8 mouse cellular contexts compared by ENCODE assay signal in the genomic region with DNA sequence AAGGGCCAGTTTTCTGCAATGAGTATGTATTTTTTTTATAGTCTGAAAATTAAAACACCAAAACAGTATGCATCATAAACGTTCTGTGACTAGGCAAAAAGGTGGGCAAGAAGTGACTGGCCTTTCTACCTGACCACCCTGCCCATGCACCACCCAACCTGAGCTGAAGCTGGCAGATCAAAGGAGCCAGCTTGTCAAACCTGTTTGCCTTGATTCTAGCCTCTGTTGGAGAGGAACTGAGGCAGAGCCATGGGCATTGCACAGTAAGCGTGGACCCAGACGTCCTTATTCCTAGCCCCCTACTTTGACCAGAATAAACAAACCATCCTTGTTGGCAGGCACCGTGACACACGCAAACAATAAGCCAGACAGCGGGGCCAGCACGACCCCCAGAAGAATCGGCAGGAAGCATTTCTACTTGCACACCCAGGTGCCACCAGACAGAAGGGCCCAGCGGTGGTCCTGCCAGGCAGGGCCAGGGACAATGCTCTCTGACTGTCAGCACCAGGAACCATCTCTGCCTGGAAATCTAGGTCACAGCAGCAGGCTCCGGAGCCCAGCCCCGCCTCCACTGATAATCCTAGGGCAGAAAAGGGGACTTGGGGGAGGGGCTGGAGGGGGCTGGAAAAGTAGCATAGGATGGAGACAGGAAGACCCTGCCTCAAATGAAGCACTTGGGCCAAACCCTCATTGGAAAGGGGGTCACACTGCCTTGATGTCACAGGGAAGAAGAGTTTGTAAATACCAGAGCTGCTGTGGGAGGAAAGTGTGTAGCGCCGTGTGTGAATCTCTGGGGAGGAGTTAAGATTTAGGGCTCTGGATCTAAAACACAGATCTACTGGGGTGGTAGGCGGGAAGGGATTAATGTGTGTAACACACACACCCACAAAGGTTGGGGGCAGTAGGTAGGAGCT. TPM values are rescaled to one million over a fixed set of nuclear protein-coding genes. Genes with fewer than 3 reads are reported as not detected.
DNase-seq lines count a peak whose midpoint lies in the region; ATAC-seq and TF ChIP-seq lines count a peak whose summit lies in the region.

No protein-coding gene starts in this region.

- H3K9ac ChIP-seq in forebrain, postnatal 0 days, result peak overlapping the region; percentile 48
- peak overlapping the region; percentile 65 for H3K9ac ChIP-seq in midbrain, embryonic 11.5 days (ENCODE audit: low read length)

- DNase-seq in left cerebral cortex, postnatal 4 days, result peak; percentile 74
- no peak for DNase-seq in left cerebral cortex, postnatal 14 days (ENCODE audit: low spot score in 2 of 2)
- peak; percentile 86 to 90 for DNase-seq in cerebellum, postnatal 10 days
- DNase-seq in forebrain, postnatal 0 days, result peak; percentile 35
- peak; percentile 95 for DNase-seq in midbrain, embryonic 11.5 days (ENCODE audit: low spot score, missing footprints)
- no peak for DNase-seq in thymus, adult 18-20 months
- DNase-seq in gastrocnemius, postnatal 4 days (ENCODE audit: low spot score in 2 of 2), result no peak
- DNase-seq in c-Kit-positive CD71-positive TER-119-positive erythroid progenitor cells, embryonic 14.5 days (ENCODE audit: low spot score), result no peak

- peak overlapping the region; percentile 97 for H3K27ac ChIP-seq in forebrain, postnatal 0 days (ENCODE audit: low read depth, low read length)
- peak overlapping the region; percentile 97 for H3K27ac ChIP-seq in midbrain, embryonic 11.5 days (ENCODE audit: low read depth, low read length)

- ATAC-seq in forebrain, postnatal 0 days, result no peak
- peak; percentile 28 for ATAC-seq in midbrain, embryonic 11.5 days (ENCODE audit: low FRiP score)

- peak overlapping the region; percentile 91 for H3K4me2 ChIP-seq in forebrain, postnatal 0 days (ENCODE audit: low read depth)
- H3K4me2 ChIP-seq in midbrain, embryonic 11.5 days, result peak overlapping the region; percentile 95

- peaks cover 53% of the 10 kb centered on the region for H3K4me1 ChIP-seq in forebrain, postnatal 0 days (ENCODE audit: insufficient read depth)
- peaks cover 65% of the 10 kb centered on the region for H3K4me1 ChIP-seq in midbrain, embryonic 11.5 days (ENCODE audit: control insufficient read depth, insufficient read depth, low read length)

- no peaks in the 10 kb centered on the region for H3K9me3 ChIP-seq in forebrain, postnatal 0 days (ENCODE audit: low read length)
- no peaks in the 10 kb centered on the region for H3K9me3 ChIP-seq in midbrain, embryonic 11.5 days (ENCODE audit: control insufficient read depth, low read length)

- intact Hi-C loops in left cerebral cortex, postnatal 4 days (cut with DNase I), result no loop called here
- intact Hi-C loops in left cerebral cortex, postnatal 14 days (cut with DNase I), result no loop called here

- peaks cover 30% of the 10 kb centered on the region for H3K36me3 ChIP-seq in forebrain, postnatal 0 days (ENCODE audit: insufficient read depth)
- H3K36me3 ChIP-seq in midbrain, embryonic 11.5 days (ENCODE audit: control insufficient read depth, insufficient read depth, low read length), result peaks cover 20% of the 10 kb centered on the region

- H3K4me3 ChIP-seq in forebrain, postnatal 0 days (ENCODE audit: low read depth, low read length), result peak overlapping the region; percentile 5; the same call in 1 of the 2 replicates
- peak overlapping the region; percentile 27 for H3K4me3 ChIP-seq in midbrain, embryonic 11.5 days (ENCODE audit: low read depth, low read length)

- no peak for TF ChIP-seq CTCF in forebrain, postnatal 0 days (IDR thresholded peaks at IDR 0.05; ENCODE audit: low read depth)

- 5% methylated on average over 14 of the region's 14 CpGs for WGBS in forebrain, postnatal 0 days
- WGBS in midbrain, embryonic 11.5 days, result 6% methylated on average over 14 of the region's 14 CpGs

- H3K27me3 ChIP-seq in forebrain, postnatal 0 days (ENCODE audit: insufficient read depth, low read length), result no peaks in the 10 kb centered on the region
- no peaks in the 10 kb centered on the region for H3K27me3 ChIP-seq in midbrain, embryonic 11.5 days (ENCODE audit: control insufficient read depth, insufficient read depth, low read length)

RNA-seq across cellular contexts. Expression of a gene that starts 4.4 kb away (rescaled TPM):
- 100 to 1,000 TPM; 314 to 321 TPM for total RNA-seq in left cerebral cortex, postnatal 4 days (2021)
- total RNA-seq in left cerebral cortex, postnatal 14 days (2021), result 100 to 1,000 TPM; 377 to 379 TPM
- 265 and 281 TPM in 2 replicates for total RNA-seq in forebrain, postnatal 0 days (2014; rRNA removed)
- 412 and 475 TPM in 2 replicates for polyA plus RNA-seq in forebrain, postnatal 0 days (2015; fragmentation: Nextera tagmentation; extraction: Ambion mirVana)
- polyA plus RNA-seq in midbrain, embryonic 11.5 days (2014; fragmentation: Nextera tagmentation; extraction: Ambion mirVana), result 332 and 337 TPM in 2 replicates
- 100 to 1,000 TPM; 113 TPM for total RNA-seq in gastrocnemius, postnatal 4 days (2021)

RNA-seq across cellular contexts. Expression of a gene that starts 17.4 kb away (rescaled TPM):
- total RNA-seq in left cerebral cortex, postnatal 4 days (2021), result under 1 TPM; 0.62 to 0.82 TPM
- total RNA-seq in left cerebral cortex, postnatal 14 days (2021), result under 1 TPM in 1 of 2 experiments, not detected in 1; 0.55 TPM
- 0.76 and 2.2 TPM in 2 replicates for total RNA-seq in forebrain, postnatal 0 days (2014; rRNA removed)
- polyA plus RNA-seq in forebrain, postnatal 0 days (2015; fragmentation: Nextera tagmentation; extraction: Ambion mirVana), result 3.3 and 3.5 TPM in 2 replicates
- polyA plus RNA-seq in midbrain, embryonic 11.5 days (2014; fragmentation: Nextera tagmentation; extraction: Ambion mirVana), result 1.4 and 2.1 TPM in 2 replicates
- total RNA-seq in gastrocnemius, postnatal 4 days (2021), result 1,000 to 10,000 TPM; 2,015 to 2,024 TPM

RNA-seq across cellular contexts. Expression of a gene that starts 54.3 kb away (rescaled TPM):
- total RNA-seq in left cerebral cortex, postnatal 4 days (2021), result 10 to 100 TPM; 71.9 to 75.8 TPM
- 100 to 1,000 TPM; 101 to 109 TPM for total RNA-seq in left cerebral cortex, postnatal 14 days (2021)
- 66.8 and 76.8 TPM in 2 replicates for total RNA-seq in forebrain, postnatal 0 days (2014; rRNA removed)
- 49.4 and 62.7 TPM in 2 replicates for polyA plus RNA-seq in forebrain, postnatal 0 days (2015; fragmentation: Nextera tagmentation; extraction: Ambion mirVana)
- 93.9 and 100.0 TPM in 2 replicates for polyA plus RNA-seq in midbrain, embryonic 11.5 days (2014; fragmentation: Nextera tagmentation; extraction: Ambion mirVana)
- total RNA-seq in gastrocnemius, postnatal 4 days (2021), result 100 to 1,000 TPM; 139 to 169 TPM

RNA-seq across cellular contexts. Expression of a gene that starts 56.0 kb away (rescaled TPM):
- total RNA-seq in left cerebral cortex, postnatal 4 days (2021), result under 1 TPM in 1 of 2 experiments, not detected in 1; 0.58 TPM
- not detected for total RNA-seq in left cerebral cortex, postnatal 14 days (2021)
- not detected in 2 replicates for total RNA-seq in forebrain, postnatal 0 days (2014; rRNA removed)
- not detected in 2 replicates for polyA plus RNA-seq in forebrain, postnatal 0 days (2015; fragmentation: Nextera tagmentation; extraction: Ambion mirVana)
- not detected in 2 replicates for polyA plus RNA-seq in midbrain, embryonic 11.5 days (2014; fragmentation: Nextera tagmentation; extraction: Ambion mirVana)
- total RNA-seq in gastrocnemius, postnatal 4 days (2021), result under 1 TPM; 0.17 to 0.18 TPM

RNA-seq across cellular contexts. Expression of a gene that starts 59.2 kb away (rescaled TPM):
- total RNA-seq in left cerebral cortex, postnatal 4 days (2021), result 100 to 1,000 TPM; 157 to 165 TPM
- 100 to 1,000 TPM; 231 to 244 TPM for total RNA-seq in left cerebral cortex, postnatal 14 days (2021)
- total RNA-seq in forebrain, postnatal 0 days (2014; rRNA removed), result 117 and 136 TPM in 2 replicates
- 110 and 113 TPM in 2 replicates for polyA plus RNA-seq in forebrain, postnatal 0 days (2015; fragmentation: Nextera tagmentation; extraction: Ambion mirVana)
- polyA plus RNA-seq in midbrain, embryonic 11.5 days (2014; fragmentation: Nextera tagmentation; extraction: Ambion mirVana), result 47.2 and 55.1 TPM in 2 replicates
- total RNA-seq in gastrocnemius, postnatal 4 days (2021), result 10 to 100 TPM; 24.8 to 26.9 TPM

Comparison
In these comparisons a context has a peak if more than half of its experiments do, and no peak if none do; other contexts are left out.
1. DNase-seq: peak in left cerebral cortex, postnatal 4 days (single experiment), cerebellum, postnatal 10 days (2 of 2), forebrain, postnatal 0 days (single experiment) and midbrain, embryonic 11.5 days (single experiment); none in left cerebral cortex, postnatal 14 days (0 of 2), thymus, adult 18-20 months (0 of 2), gastrocnemius, postnatal 4 days (0 of 2) and c-Kit-positive CD71-positive TER-119-positive erythroid progenitor cells, embryonic 14.5 days (single experiment).
2. RNA of a gene that starts 17.4 kb away (total RNA-seq): 2,015 to 2,024 TPM in gastrocnemius, postnatal 4 days; 0.62 to 0.82 TPM in left cerebral cortex, postnatal 4 days, 0.76 to 2.2 TPM in forebrain, postnatal 0 days and 0.55 TPM in left cerebral cortex, postnatal 14 days; every median in the first group is over 100 times any median in the second.